Mouse (Mus musculus) forebrain, embryonic 15.5 days (tissue): ENCODE data around the gene Smad5. TPM values are rescaled to one million over a fixed set of nuclear protein-coding genes. Genes with fewer than 3 reads are reported as not detected.

Experiments
- ATAC-seq: fragments of 200-750 bp; cut with Nextera tagmentation; replicated peaks from 2 replicates; pipeline ENCODE4 v1.8.0; 2017; ENCODE audit warnings: mild to moderate bottlenecking, moderate TSS enrichment, moderate library complexity
- H3K27ac ChIP-seq: fragments of 300-500 bp; sonication (generic); replicated peaks from 2 replicates; pipeline ENCODE4 v1.5.1; 2015; ENCODE audit warnings: mild to moderate bottlenecking, inconsistent platforms
- H3K27me3 ChIP-seq: fragments of 300-500 bp; sonication (generic); 2 replicates; pipeline ENCODE4 v1.6.1; 2015; ENCODE audit warnings: inconsistent platforms
- H3K36me3 ChIP-seq: fragments of 300-500 bp; sonication (generic); 2 replicates; pipeline ENCODE4 v1.6.1; 2015; ENCODE audit warnings: mild to moderate bottlenecking, inconsistent platforms
- H3K4me1 ChIP-seq: fragments of 300-500 bp; sonication (generic); 2 replicates; pipeline ENCODE4 v1.6.1; 2015; ENCODE audit warnings: inconsistent platforms
- H3K4me2 ChIP-seq: fragments of 300-500 bp; sonication (generic); replicated peaks from 2 replicates; pipeline ENCODE4 v1.6.1; 2015; ENCODE audit warnings: mild to moderate bottlenecking, inconsistent platforms
- H3K4me3 ChIP-seq: fragments of 300-500 bp; sonication (generic); 2 replicates; pipeline ENCODE4 v1.5.1; 2015; ENCODE audit warnings: mild to moderate bottlenecking, inconsistent platforms
- H3K9ac ChIP-seq: fragments of 300-500 bp; sonication (generic); replicated peaks from 2 replicates; pipeline ENCODE4 v1.6.1; 2015; ENCODE audit warnings: mild to moderate bottlenecking, inconsistent platforms
- H3K9me3 ChIP-seq: fragments of 300-500 bp; sonication (generic); 2 replicates; pipeline ENCODE4 v1.6.1; 2016; ENCODE audit warnings: inconsistent platforms
- WGBS: fragments of 180-500 bp; shearing (Covaris S2); methylation state at CpG from one replicate; pipeline ENCODE4 v1.1.7; 2015; ENCODE audit warnings: mixed read lengths; 5-methylcytosine and 5-hydroxymethylcytosine counted together
- polyA plus RNA-seq: library from polyadenylated mRNA; unstranded; fragments of >200 nt; fragmentation: Nextera tagmentation; extraction: Ambion mirVana; gene quantifications from 2 replicates; pipeline ENCODE4 v1.2.1, GENCODE M21; 2015

Gene Smad5
- polyA plus RNA-seq, 1 experiment from 2014 or later, result 32.9 TPM

GRCm38 (mm10) chr13:56765284-56766032 is 62.6 kb downstream of the Smad5 start:
- Histone ChIP-seq H3K9ac (no peak overlapping the region), H3K4me2 (no peak overlapping the region)

GRCm38 (mm10) chr13:56766211-56766610 is 63.4 kb downstream of the Smad5 start:
- no peak overlapping the region for H3K4me2 ChIP-seq
- no peak overlapping the region for H3K4me3 ChIP-seq
- no peak for ATAC-seq
- H3K27me3 ChIP-seq, result no peaks in the 10 kb centered on the region
- peaks cover 35% of the 10 kb centered on the region for H3K4me1 ChIP-seq
- H3K9ac ChIP-seq, result no peak overlapping the region
- H3K36me3 ChIP-seq, result no peaks in the 10 kb centered on the region
- H3K9me3 ChIP-seq, result no peaks in the 10 kb centered on the region
- H3K27ac ChIP-seq, result no peak overlapping the region
- WGBS, result 52% methylated on average over 5 of the region's 5 CpGs

More at GRCm38 (mm10) chr13:56765284-56766032, 62.6 kb downstream of the Smad5 start:
- H3K36me3 ChIP-seq, result no peaks in the 10 kb centered on the region
- no peak overlapping the region for H3K27ac ChIP-seq
- WGBS, result 66% methylated on average over 25 of the region's 25 CpGs
- peaks cover 31% of the 10 kb centered on the region for H3K4me1 ChIP-seq
- H3K4me3 ChIP-seq, result no peak overlapping the region
- no peaks in the 10 kb centered on the region for H3K27me3 ChIP-seq
- ATAC-seq, result no peak
- H3K9me3 ChIP-seq, result no peaks in the 10 kb centered on the region

- ATAC-seq, result no peak
- Histone ChIP-seq H3K9ac (no peak overlapping the region), H3K36me3 (no peaks in the 10 kb centered on the region), H3K9me3 (no peaks in the 10 kb centered on the region), H3K4me1 (peaks cover 30% of the 10 kb centered on the region), H3K4me2 (no peak overlapping the region), H3K4me3 (no peak overlapping the region), H3K27ac (peak overlapping the region; percentile 66), H3K27me3 (no peaks in the 10 kb centered on the region)
- WGBS, result 7% methylated on average over 4 of the region's 4 CpGs
Measured at GRCm38 (mm10) chr13:56769431-56769830, 66.6 kb downstream of the Smad5 start.

DNA sequence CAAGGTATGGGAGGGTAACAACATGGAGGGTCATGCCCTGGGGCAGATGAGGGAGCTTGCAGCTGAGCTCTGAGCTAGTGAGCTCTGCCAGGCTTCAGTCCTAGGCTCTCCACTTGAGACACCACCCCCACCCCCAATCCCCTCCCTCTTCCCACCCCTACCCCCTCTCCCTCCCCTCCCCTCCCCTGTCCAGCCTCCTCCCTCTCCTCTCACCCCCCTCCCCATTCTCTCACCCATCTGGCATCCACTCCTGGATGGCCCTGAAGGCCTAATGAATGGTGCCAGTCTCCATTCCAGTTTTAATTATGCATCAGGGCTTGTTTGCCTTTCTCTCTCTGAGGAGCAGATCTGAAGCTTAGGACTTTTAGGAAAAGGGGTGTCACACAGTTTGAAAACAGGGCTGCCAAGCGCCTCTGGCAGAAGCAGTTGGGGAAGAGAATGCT is 67.3 kb downstream of the Smad5 start:
- 16% methylated on average over 1 of the region's 1 CpGs for WGBS
- Histone ChIP-seq H3K4me1 (peaks cover 38% of the 10 kb centered on the region), H3K4me3 (no peak overlapping the region), H3K27ac (peak overlapping the region; percentile 66), H3K9me3 (no peaks in the 10 kb centered on the region), H3K9ac (no peak overlapping the region), H3K36me3 (no peaks in the 10 kb centered on the region), H3K27me3 (no peaks in the 10 kb centered on the region), H3K4me2 (no peak overlapping the region)
- ATAC-seq, result peak; percentile 69

DNA sequence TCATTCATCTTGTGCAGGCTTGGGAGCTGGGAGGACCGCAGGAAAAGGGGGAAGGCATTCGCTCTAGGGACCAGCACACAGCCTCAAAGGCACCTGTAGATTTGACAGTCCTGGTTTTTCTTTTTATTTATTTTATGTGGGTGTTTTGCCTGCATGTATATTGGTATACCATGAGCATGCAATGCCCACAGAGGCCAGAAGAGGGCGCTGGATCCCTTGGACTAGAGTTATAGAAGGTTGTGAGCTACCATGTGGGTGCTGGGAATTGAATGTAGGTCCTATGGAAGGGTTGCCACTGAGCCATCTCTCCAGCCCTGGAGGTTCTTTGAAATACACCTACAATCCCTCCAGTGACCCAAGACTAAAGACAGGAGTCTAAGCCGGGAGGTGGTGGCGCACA is 68.0 kb downstream of the Smad5 start:
- peaks cover 39% of the 10 kb centered on the region for H3K4me1 ChIP-seq
- H3K27ac ChIP-seq, result peak overlapping the region; percentile 66
- H3K4me3 ChIP-seq, result no peak overlapping the region
- H3K9me3 ChIP-seq, result no peaks in the 10 kb centered on the region
- H3K4me2 ChIP-seq, result no peak overlapping the region
- no peaks in the 10 kb centered on the region for H3K27me3 ChIP-seq
- ATAC-seq, result no peak
- 53% methylated on average over 5 of the region's 5 CpGs for WGBS
- no peak overlapping the region for H3K9ac ChIP-seq
- H3K36me3 ChIP-seq, result no peaks in the 10 kb centered on the region

DNA sequence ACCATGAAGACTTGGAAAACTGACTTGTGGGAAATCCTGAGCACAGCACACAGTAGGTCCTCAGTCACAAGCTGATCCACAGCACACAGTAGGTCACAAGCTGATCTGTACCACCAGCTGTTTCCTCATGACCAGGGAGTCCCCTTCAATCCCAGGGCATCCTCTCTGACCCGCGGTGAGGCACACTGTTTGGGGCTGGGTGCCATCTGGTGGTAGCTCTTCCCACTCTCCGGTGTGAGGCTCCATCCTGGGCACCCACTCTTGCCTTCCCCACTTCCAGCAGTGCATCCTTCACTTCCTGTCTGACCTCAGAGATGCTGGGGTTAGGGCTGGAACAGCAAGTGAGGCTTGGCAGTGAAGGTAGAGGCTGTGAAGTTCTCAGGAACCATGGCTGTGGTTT is 69.8 kb downstream of the Smad5 start:
- H3K4me2 ChIP-seq, result no peak overlapping the region
- no peak overlapping the region for H3K9ac ChIP-seq
- H3K27ac ChIP-seq, result no peak overlapping the region
- no peaks in the 10 kb centered on the region for H3K27me3 ChIP-seq
- 55% methylated on average over 3 of the region's 3 CpGs for WGBS
- H3K4me3 ChIP-seq, result no peak overlapping the region
- no peak for ATAC-seq
- peaks cover 39% of the 10 kb centered on the region for H3K4me1 ChIP-seq
- H3K36me3 ChIP-seq, result no peaks in the 10 kb centered on the region
- no peaks in the 10 kb centered on the region for H3K9me3 ChIP-seq

GRCm38 (mm10) chr13:56773262-56773870 is 70.6 kb downstream of the Smad5 start:
- Histone ChIP-seq H3K4me3 (no peak overlapping the region), H3K9me3 (no peaks in the 10 kb centered on the region), H3K27me3 (no peaks in the 10 kb centered on the region), H3K36me3 (no peaks in the 10 kb centered on the region), H3K27ac (peak overlapping the region; percentile 78), H3K4me1 (peaks cover 39% of the 10 kb centered on the region), H3K9ac (no peak overlapping the region), H3K4me2 (no peak overlapping the region)
- 68% methylated on average over 14 of the region's 14 CpGs for WGBS
- ATAC-seq, result no peak

DNA sequence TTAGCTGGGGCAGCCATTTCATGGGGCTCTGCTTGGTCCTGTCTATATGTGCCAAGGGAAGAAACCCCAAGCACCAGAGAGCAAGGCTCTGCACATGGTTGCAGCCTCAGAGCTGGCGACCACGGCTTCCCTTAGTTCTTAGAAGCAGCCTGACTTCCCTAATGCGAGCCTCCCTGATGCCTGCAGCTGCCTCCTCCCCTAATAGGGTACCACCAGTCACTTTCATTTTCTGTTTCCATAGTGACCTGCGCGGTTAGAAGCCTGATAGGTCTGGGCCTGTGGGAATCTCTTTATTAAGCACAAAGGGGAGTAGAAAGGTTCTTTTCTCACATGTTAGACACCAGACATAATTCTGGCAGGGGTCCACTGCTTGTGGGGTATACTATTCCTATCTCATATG is 71.5 kb downstream of the Smad5 start:
- Histone ChIP-seq H3K4me2 (peak overlapping the region; percentile 16; the same call in 1 of the 2 replicates), H3K4me1 (peaks cover 35% of the 10 kb centered on the region), H3K27me3 (no peaks in the 10 kb centered on the region), H3K27ac (peak overlapping the region; percentile 78), H3K4me3 (no peak overlapping the region), H3K9ac (no peak overlapping the region), H3K9me3 (no peaks in the 10 kb centered on the region), H3K36me3 (no peaks in the 10 kb centered on the region)
- 4% methylated on average over 5 of the region's 5 CpGs for WGBS
- peak; percentile 74 for ATAC-seq

- H3K4me2 ChIP-seq, result no peak overlapping the region
- 39% methylated on average over 13 of the region's 13 CpGs for WGBS
- peaks cover 10% of the 10 kb centered on the region for H3K4me1 ChIP-seq
- ATAC-seq, result 0 out of 2 replicates have a peak, but pooled peaks have one; percentile 15
- no peak overlapping the region for H3K9ac ChIP-seq
- peak overlapping the region; percentile 46 for H3K27ac ChIP-seq
- no peaks in the 10 kb centered on the region for H3K9me3 ChIP-seq
- H3K36me3 ChIP-seq, result no peaks in the 10 kb centered on the region
- H3K4me3 ChIP-seq, result no peak overlapping the region
- H3K27me3 ChIP-seq, result no peaks in the 10 kb centered on the region
Measured at GRCm38 (mm10) chr13:56780746-56781469, 78.1 kb downstream of the Smad5 start.

- Histone ChIP-seq H3K4me3 (no peak overlapping the region), H3K4me2 (no peak overlapping the region), H3K27ac (no peak overlapping the region), H3K27me3 (no peaks in the 10 kb centered on the region), H3K9ac (no peak overlapping the region), H3K36me3 (no peaks in the 10 kb centered on the region), H3K9me3 (no peaks in the 10 kb centered on the region), H3K4me1 (peaks cover 10% of the 10 kb centered on the region)
- ATAC-seq, result no peak
- 95% methylated on average over 3 of the region's 3 CpGs for WGBS
Measured at GRCm38 (mm10) chr13:56781697-56782096, 78.9 kb downstream of the Smad5 start.

GRCm38 (mm10) chr13:56782621-56783020 is 79.8 kb downstream of the Smad5 start:
- Histone ChIP-seq H3K4me1 (peaks cover 10% of the 10 kb centered on the region), H3K27ac (no peak overlapping the region), H3K9ac (no peak overlapping the region), H3K27me3 (no peaks in the 10 kb centered on the region), H3K9me3 (no peaks in the 10 kb centered on the region), H3K36me3 (no peaks in the 10 kb centered on the region), H3K4me3 (no peak overlapping the region), H3K4me2 (no peak overlapping the region)
- no peak for ATAC-seq
- 90% methylated on average over 1 of the region's 1 CpGs for WGBS

GRCm38 (mm10) chr13:56790683-56791082 is 87.9 kb downstream of the Smad5 start:
- Histone ChIP-seq H3K4me2 (no peak overlapping the region), H3K36me3 (no peaks in the 10 kb centered on the region), H3K9ac (no peak overlapping the region), H3K4me3 (no peak overlapping the region), H3K27ac (no peak overlapping the region), H3K27me3 (no peaks in the 10 kb centered on the region), H3K4me1 (peaks cover 25% of the 10 kb centered on the region), H3K9me3 (no peaks in the 10 kb centered on the region)
- 80% methylated on average over 3 of the region's 3 CpGs for WGBS
- no peak for ATAC-seq
